Mouse (Mus musculus) ovary, postnatal 36 days (tissue): ENCODE data around the gene Hs1bp3.

Experiments
- DNase-seq: peaks from one replicate; pipeline ENCODE4 v3.0.0; 2022; ENCODE audit warnings: low spot score, mixed read lengths

Gene Hs1bp3

GRCm38 (mm10) chr12:8364321-8364838 is 51.1 kb downstream of the Hs1bp3 start:
- no peak for DNase-seq

- DNase-seq = no peak
These were observed 52.1 kb downstream of the Hs1bp3 start for GRCm38 (mm10) chr12:8365336-8365735.

GRCm38 (mm10) chr12:8365905-8366576 is 52.8 kb downstream of the Hs1bp3 start:
- no peak for DNase-seq

- DNase-seq = no peak
These were observed 53.5 kb downstream of the Hs1bp3 start for GRCm38 (mm10) chr12:8366688-8367087.

- no peak for DNase-seq
These were observed 58.7 kb downstream of the Hs1bp3 start for GRCm38 (mm10) chr12:8371746-8372510.

GRCm38 (mm10) chr12:8372511-8373180 is 59.4 kb downstream of the Hs1bp3 start:
- no peak for DNase-seq

GRCm38 (mm10) chr12:8373741-8374140 is 60.5 kb downstream of the Hs1bp3 start:
- no peak for DNase-seq

GRCm38 (mm10) chr12:8377169-8377568 is 63.9 kb downstream of the Hs1bp3 start:
- DNase-seq = no peak

GRCm38 (mm10) chr12:8377955-8378620 is 64.9 kb downstream of the Hs1bp3 start:
- no peak for DNase-seq

- peak; percentile 84 for DNase-seq
These were observed 66.7 kb downstream of the Hs1bp3 start for GRCm38 (mm10) chr12:8379795-8380521.

GRCm38 (mm10) chr12:8380944-8381343 is 67.7 kb downstream of the Hs1bp3 start:
- no peak for DNase-seq

- no peak for DNase-seq
These were observed 68.7 kb downstream of the Hs1bp3 start for GRCm38 (mm10) chr12:8381940-8382339.

- no peak for DNase-seq
These were observed 70.6 kb downstream of the Hs1bp3 start for GRCm38 (mm10) chr12:8383822-8384221.

GRCm38 (mm10) chr12:8386451-8387011 is 73.3 kb downstream of the Hs1bp3 start:
- no peak for DNase-seq

- no peak for DNase-seq
These were observed 74.0 kb downstream of the Hs1bp3 start for GRCm38 (mm10) chr12:8387281-8387680.

- no peak for DNase-seq
These were observed 75.5 kb downstream of the Hs1bp3 start for GRCm38 (mm10) chr12:8388529-8389414.

- no peak for DNase-seq
These were observed 80.0 kb downstream of the Hs1bp3 start for GRCm38 (mm10) chr12:8393226-8393625.
